Mouse (Mus musculus) forebrain, embryonic 11.5 days (tissue): ENCODE data around the gene Parm1. TPM values are rescaled to one million over a fixed set of nuclear protein-coding genes. Genes with fewer than 3 reads are reported as not detected.
A peak's percentile ranks its signal among the peaks of the same experiment; 100 is the strongest.

Experiments
- ATAC-seq: fragments of 200-750 bp; cut with Nextera tagmentation; replicated peaks from 2 replicates; pipeline ENCODE4 v1.8.0; 2017; ENCODE audit warnings: moderate TSS enrichment; ENCODE audit not compliant: low FRiP score
- DNase-seq: peaks from one replicate; pipeline ENCODE4 v3.0.0-alpha.2; 2017; ENCODE audit warnings: low spot score
- H3K27ac ChIP-seq: fragments of 300-500 bp; sonication (generic); 2 replicates; pipeline ENCODE4 v1.5.1; 2014; ENCODE audit warnings: low read depth, low read length
- H3K27me3 ChIP-seq: fragments of 300-500 bp; sonication (generic); 2 replicates; pipeline ENCODE4 v1.6.1; 2014; ENCODE audit warnings: mild to moderate bottlenecking, low read length, mixed read lengths; ENCODE audit not compliant: control insufficient read depth, insufficient read depth
- H3K36me3 ChIP-seq: fragments of 300-500 bp; sonication (generic); 2 replicates; pipeline ENCODE4 v1.6.1; 2014; ENCODE audit warnings: mild to moderate bottlenecking, low read length, moderate library complexity, mixed read lengths; ENCODE audit not compliant: control insufficient read depth, insufficient read depth
- H3K4me1 ChIP-seq: fragments of 300-500 bp; sonication (generic); replicated peaks from 2 replicates; pipeline ENCODE4 v1.6.1; 2014; ENCODE audit warnings: low read length, mixed read lengths; ENCODE audit not compliant: control insufficient read depth, insufficient read depth
- H3K4me2 ChIP-seq: fragments of 300-500 bp; sonication (generic); 2 replicates; pipeline ENCODE4 v1.6.1; 2014; ENCODE audit warnings: low read depth, mild to moderate bottlenecking, low read length, moderate library complexity, mixed read lengths; ENCODE audit not compliant: severe bottlenecking
- H3K4me3 ChIP-seq: fragments of 300-500 bp; sonication (generic); 2 replicates; pipeline ENCODE4 v1.5.1; 2014; ENCODE audit warnings: low read depth, low read length
- H3K9ac ChIP-seq: fragments of 300-500 bp; sonication (generic); 2 replicates; pipeline ENCODE4 v1.6.1; 2014; ENCODE audit warnings: low read length
- H3K9me3 ChIP-seq: fragments of 300-500 bp; sonication (generic); 2 replicates; pipeline ENCODE4 v1.6.1; 2016; ENCODE audit warnings: low read length, mixed read lengths; ENCODE audit not compliant: control insufficient read depth
- WGBS: fragments of 180-500 bp; shearing (Covaris S2); extraction: QIAGEN DNeasy Blood & Tissue Kit; methylation state at CpG from one replicate; pipeline ENCODE4 v1.1.7; 2014; 5-methylcytosine and 5-hydroxymethylcytosine counted together
- polyA plus RNA-seq: library from polyadenylated mRNA; unstranded; fragments of >200 nt; fragmentation: Nextera tagmentation; extraction: Ambion mirVana; gene quantifications from 2 replicates; pipeline ENCODE4 v1.2.1, GENCODE M21; 2014

Gene Parm1
- polyA plus RNA-seq = 12.1 and 13.9 TPM in 2 replicates

DNA sequence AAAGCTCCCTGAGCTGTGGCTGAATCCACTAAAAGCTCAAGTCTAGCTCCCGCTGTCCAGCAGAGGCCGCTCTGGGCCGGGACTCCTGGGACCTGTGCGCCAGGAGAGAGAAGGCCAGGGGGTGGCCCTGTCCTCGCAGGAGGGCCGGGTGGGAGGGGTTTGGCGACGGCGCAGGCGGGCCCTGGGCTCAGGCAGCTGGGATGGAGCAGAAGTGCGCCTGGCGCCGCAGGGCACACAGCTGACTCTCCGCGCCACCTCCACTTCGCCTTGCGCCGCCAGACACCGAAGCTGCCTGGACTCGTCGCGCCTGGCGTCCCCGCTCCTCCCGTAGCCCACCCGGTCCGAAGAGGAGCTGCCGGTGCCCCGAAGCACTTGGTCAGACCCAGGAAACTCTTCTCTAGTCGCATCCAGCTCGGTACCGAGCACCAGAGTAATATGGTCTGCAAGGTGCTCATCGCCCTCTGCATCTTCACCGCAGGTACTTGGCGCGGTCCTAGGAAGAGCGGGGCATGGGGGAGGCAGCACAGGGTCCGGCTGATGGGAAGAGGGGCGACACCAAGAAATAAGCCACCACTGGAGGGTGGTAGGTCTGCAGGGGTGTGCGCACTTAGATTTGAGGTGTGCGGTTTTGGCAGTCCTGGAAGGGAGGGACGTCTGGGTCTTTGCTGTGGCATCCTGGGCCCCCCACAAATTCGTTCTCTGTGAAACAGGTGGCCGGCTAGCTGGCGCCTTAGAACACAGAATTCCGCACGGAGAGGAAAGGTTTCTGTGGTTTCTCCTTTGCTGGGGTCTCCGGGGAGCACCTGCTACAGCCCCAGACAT lies at the start of gene Parm1:
Gene Parm1, plus strand, starts transcription at position 136 of the 822 bp plus-strand sequence.
- Histone ChIP-seq H3K27me3 (peaks cover 8% of the 10 kb centered on the region; the same call in 1 of the 2 replicates), H3K9me3 (no peaks in the 10 kb centered on the region), H3K4me3 (peak within 1 kb of the TSS; percentile 42), H3K4me1 (peaks cover 8% of the 10 kb centered on the region; the same call in 1 of the 2 replicates), H3K27ac (no peak within 1 kb of the TSS), H3K36me3 (no peaks in the 10 kb centered on the region), H3K9ac (peak within 1 kb of the TSS; percentile 59), H3K4me2 (peak within 1 kb of the TSS; percentile 92)
- DNase-seq (peak; percentile 94), ATAC-seq (peak; percentile 99)
- WGBS = under 1% methylated on average over 48 of the region's 48 CpGs

DNA sequence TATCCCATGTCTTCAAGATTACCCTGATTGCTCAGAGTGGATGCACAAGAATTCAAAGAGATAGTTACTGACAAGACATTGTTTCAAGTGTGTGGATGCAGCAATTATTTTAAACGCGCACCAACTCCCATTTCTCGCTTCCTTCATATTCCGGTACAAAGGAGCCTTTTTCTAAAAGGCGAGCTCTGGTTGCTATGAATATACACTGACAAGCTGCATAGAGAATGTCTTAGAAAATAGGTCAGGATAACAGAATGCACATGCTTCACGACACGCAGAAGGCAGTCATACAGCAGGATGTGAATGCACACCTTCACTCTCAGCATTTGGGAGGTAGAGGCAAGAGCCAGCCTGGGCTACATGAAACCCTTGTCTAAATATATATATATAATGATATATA lies 42.2 kb upstream of the Parm1 start:
- no peak for ATAC-seq
- H3K4me1 ChIP-seq = no peaks in the 10 kb centered on the region
- H3K4me2 ChIP-seq = no peak overlapping the region
- no peak overlapping the region for H3K27ac ChIP-seq
- H3K9ac ChIP-seq = no peak overlapping the region
- 93% methylated on average over 7 of the region's 7 CpGs for WGBS
- H3K27me3 ChIP-seq = no peaks in the 10 kb centered on the region
- no peak for DNase-seq
- no peak overlapping the region for H3K4me3 ChIP-seq
- no peaks in the 10 kb centered on the region for H3K9me3 ChIP-seq
- no peaks in the 10 kb centered on the region for H3K36me3 ChIP-seq

DNA sequence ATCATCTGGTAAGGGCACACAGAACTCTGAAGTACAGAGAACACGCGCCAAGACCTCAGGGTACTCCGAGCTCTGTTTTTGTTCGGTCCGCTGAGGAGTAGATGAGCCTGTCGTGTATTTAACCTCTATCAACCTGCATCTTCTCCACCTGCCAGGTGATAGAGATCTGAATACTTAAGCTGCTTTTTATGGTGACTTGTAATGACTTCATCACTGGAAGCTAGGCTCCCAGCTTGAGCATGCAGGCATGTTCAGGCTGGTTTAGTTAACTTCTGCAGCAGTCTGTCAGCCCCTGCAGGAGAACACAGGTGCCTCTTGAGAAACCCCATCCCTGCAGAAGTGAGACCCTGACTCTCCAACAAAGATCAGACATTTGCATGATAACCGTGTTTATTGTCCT lies 40.6 kb upstream of the Parm1 start:
- Histone ChIP-seq H3K27ac (no peak overlapping the region), H3K36me3 (no peaks in the 10 kb centered on the region), H3K9me3 (no peaks in the 10 kb centered on the region), H3K4me2 (no peak overlapping the region), H3K4me1 (no peaks in the 10 kb centered on the region), H3K27me3 (no peaks in the 10 kb centered on the region), H3K9ac (no peak overlapping the region), H3K4me3 (no peak overlapping the region)
- WGBS = 93% methylated on average over 7 of the region's 7 CpGs
- DNase-seq (no peak), ATAC-seq (no peak)

DNA sequence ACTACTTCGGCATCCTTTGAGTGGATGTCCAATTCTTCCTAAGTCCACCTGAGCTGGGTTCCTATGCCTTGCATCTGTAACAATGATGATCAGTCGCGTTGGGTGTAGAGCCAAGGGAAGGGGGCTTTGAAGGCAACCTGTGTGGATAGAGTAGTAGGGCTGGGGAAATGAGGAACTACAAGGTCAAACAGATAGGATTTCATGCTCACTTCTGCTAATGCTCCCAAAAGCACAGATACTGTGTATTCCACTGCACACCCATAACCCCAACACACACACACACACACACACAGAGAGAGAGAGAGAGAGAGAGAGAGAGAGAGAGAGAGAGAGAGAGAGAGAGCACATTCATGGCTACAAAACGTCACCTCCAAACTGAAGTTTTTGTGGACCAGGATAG lies 38.7 kb upstream of the Parm1 start:
- Histone ChIP-seq H3K9me3 (no peaks in the 10 kb centered on the region), H3K4me1 (no peaks in the 10 kb centered on the region), H3K4me2 (no peak overlapping the region), H3K4me3 (no peak overlapping the region), H3K9ac (no peak overlapping the region), H3K36me3 (no peaks in the 10 kb centered on the region), H3K27me3 (no peaks in the 10 kb centered on the region), H3K27ac (no peak overlapping the region)
- DNase-seq (no peak), ATAC-seq (no peak)
- WGBS = 88% methylated on average over 4 of the region's 4 CpGs

DNA sequence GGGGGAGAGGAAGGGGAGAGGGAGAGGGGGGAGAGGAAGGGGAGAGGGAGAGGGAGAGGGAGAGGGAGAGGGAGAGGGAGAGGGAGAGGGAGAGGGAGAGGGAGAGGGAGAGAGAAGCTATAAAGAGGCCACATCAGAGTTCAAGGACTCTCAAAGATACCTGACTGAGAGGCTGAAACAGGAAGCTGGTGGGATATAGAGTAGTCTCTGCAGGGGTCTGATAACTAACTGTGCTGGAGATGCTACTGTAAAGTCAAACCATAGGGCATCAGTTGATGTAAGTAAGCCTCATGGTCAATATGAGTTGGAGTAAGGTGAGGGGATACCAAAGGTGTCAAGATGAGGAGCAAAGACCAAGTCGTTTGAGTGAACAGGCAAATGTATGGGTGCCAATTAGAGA lies 37.3 kb upstream of the Parm1 start:
- no peak overlapping the region for H3K4me2 ChIP-seq
- ATAC-seq = no peak

DNA sequence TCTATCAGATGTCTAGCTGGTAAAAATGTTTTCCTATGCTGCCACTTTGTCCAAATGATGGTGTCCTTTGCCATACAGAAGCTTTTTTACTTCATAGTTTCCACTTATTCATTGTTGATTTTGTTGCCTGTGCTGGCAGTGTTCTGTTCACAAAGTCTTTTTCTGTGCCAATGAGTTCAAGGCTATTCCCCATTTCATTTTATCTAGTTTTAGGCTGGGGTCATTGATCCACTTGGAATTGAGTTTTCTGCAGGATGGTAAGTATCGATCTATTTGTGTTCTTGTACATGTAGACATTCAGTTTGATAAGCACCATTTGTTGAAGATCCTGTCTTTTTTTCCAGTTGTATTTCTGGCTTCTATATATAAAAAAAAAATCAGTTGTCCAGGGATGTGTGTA lies 33.1 kb upstream of the Parm1 start:
- Histone ChIP-seq H3K4me2 (no peak overlapping the region), H3K9me3 (no peaks in the 10 kb centered on the region), H3K36me3 (no peaks in the 10 kb centered on the region), H3K9ac (no peak overlapping the region), H3K27me3 (no peaks in the 10 kb centered on the region), H3K4me3 (no peak overlapping the region), H3K27ac (no peak overlapping the region), H3K4me1 (no peaks in the 10 kb centered on the region)
- ATAC-seq (no peak), DNase-seq (no peak)
- 95% methylated on average over 1 of the region's 1 CpGs for WGBS

More for the DNA sequence above, 37.3 kb upstream of the Parm1 start:
- DNase-seq = no peak
- Histone ChIP-seq H3K9me3 (no peaks in the 10 kb centered on the region), H3K27ac (no peak overlapping the region), H3K27me3 (no peaks in the 10 kb centered on the region), H3K9ac (no peak overlapping the region), H3K36me3 (no peaks in the 10 kb centered on the region), H3K4me3 (no peak overlapping the region), H3K4me1 (no peaks in the 10 kb centered on the region)
- 80% methylated on average over 1 of the region's 1 CpGs for WGBS

DNA sequence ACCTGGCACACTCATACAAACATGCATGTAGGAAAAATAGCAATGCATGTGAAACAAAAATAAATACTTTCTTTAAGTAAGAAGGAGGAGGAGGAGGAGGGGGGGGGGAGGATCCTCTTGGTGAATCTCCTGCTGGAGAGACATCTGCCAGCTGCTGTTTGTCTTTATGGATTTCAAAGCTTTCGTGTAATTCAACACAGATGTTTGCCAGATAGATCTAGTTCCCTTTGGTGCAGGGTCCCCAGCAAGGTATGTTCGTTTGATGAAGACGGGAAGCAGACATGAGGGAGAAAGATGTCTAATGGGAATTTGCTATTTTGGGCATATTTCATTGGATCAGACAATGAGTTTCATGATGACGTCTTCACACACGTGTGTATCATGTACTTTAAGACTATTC lies 23.0 kb upstream of the Parm1 start:
- no peak for DNase-seq
- 73% methylated on average over 5 of the region's 5 CpGs for WGBS

DNA sequence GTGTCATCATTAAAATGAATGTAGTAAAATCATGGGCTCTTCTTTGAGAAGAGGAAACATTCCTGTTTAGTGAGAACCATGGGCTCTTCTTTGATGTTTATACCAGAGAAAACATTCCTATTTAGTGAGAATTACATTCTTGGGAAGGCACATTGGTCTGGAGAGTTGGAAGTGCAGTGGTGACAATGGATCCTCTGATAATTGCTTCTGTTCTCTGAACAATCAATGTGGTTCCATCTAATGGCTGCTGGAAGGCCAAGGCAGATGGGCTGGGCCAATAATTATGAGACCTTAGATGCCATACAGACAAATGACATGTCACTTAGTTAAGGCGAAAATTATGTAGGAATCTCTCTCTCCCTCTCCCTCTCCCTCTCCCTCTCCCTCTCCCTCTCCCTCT lies 16.1 kb upstream of the Parm1 start:
- Histone ChIP-seq H3K27me3 (no peaks in the 10 kb centered on the region), H3K9me3 (peaks cover under 1% of the 10 kb centered on the region; the same call in 1 of the 2 replicates), H3K4me2 (no peak overlapping the region), H3K4me3 (no peak overlapping the region), H3K36me3 (no peaks in the 10 kb centered on the region), H3K4me1 (no peaks in the 10 kb centered on the region), H3K9ac (no peak overlapping the region), H3K27ac (no peak overlapping the region)
- no peak for ATAC-seq
- no peak for DNase-seq
- WGBS = 79% methylated on average over 1 of the region's 1 CpGs

More for the DNA sequence above, 23.0 kb upstream of the Parm1 start:
- Histone ChIP-seq H3K4me3 (no peak overlapping the region), H3K4me1 (no peaks in the 10 kb centered on the region), H3K36me3 (no peaks in the 10 kb centered on the region), H3K4me2 (no peak overlapping the region), H3K27me3 (no peaks in the 10 kb centered on the region), H3K9ac (no peak overlapping the region), H3K27ac (no peak overlapping the region), H3K9me3 (no peaks in the 10 kb centered on the region)
- ATAC-seq = no peak

DNA sequence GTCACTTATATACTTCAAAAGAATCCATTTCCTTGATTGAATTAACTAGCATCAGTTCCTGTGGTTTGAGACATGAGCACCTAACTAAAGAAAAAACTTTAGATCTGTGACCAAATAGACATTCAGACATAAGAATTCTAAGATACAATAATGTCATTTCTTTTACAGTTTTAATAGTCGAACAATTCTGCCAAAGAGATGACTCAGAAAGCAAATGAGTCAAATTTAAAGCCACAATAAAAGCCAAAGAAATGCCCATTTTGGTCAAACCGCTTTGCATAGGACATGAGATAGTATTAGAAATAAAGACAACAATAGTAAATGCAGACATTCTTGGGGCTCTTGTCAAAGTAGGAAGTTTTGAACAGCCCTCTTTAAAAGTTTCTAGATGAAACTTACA lies 15.0 kb upstream of the Parm1 start:
- no peak overlapping the region for H3K9ac ChIP-seq
- H3K36me3 ChIP-seq = no peaks in the 10 kb centered on the region
- peaks cover 3% of the 10 kb centered on the region; the same call in 1 of the 2 replicates for H3K9me3 ChIP-seq
- no peaks in the 10 kb centered on the region for H3K4me1 ChIP-seq
- ATAC-seq = no peak
- no peak for DNase-seq
- no peak overlapping the region for H3K27ac ChIP-seq
- H3K27me3 ChIP-seq = no peaks in the 10 kb centered on the region
- H3K4me3 ChIP-seq = no peak overlapping the region
- WGBS = 88% methylated on average over 2 of the region's 2 CpGs
- H3K4me2 ChIP-seq = no peak overlapping the region
